Mouse (Mus musculus): Measurements from ENCODE around the gene Slamf6. TPM values are rescaled to one million over a fixed set of nuclear protein-coding genes. Genes with fewer than 3 reads are reported as not detected.

Gene Slamf6
- polyA plus RNA-seq (2012; rRNA removed): 0.13 TPM in 1 of 2 replicates, not detected in the other

GRCm38 (mm10) chr1:171917305-171918039 is at the start of gene Slamf6:
TSS of gene Slamf6 (plus strand) at chr1:171917515.

GRCm38 (mm10) chr1:171895364-171895763 is 22.0 kb upstream of the Slamf6 start, which contains the start of gene Gm10521:
TSS of gene Gm10521 (plus strand) at chr1:171895664.

Other genes with a start within 250 kb of the Slamf6 start
- gene Cd48, start 235.5 kb upstream of the Slamf6 start, polyA plus RNA-seq (2012; rRNA removed): 2.7 and 4.0 TPM in 2 replicates
- gene Slamf1, start 150.4 kb upstream of the Slamf6 start, polyA plus RNA-seq (2012; rRNA removed): 0.07 TPM in 1 of 2 replicates, not detected in the other
- gene Cd84, start 77.8 kb upstream of the Slamf6 start, polyA plus RNA-seq (2012; rRNA removed): 0.77 and 1.1 TPM in 2 replicates
- gene Gm10521, start 21.9 kb upstream of the Slamf6 start, polyA plus RNA-seq (2012; rRNA removed): 0.31 and 0.79 TPM in 2 replicates
- 13.3 and 18.3 TPM in 2 replicates for gene Vangl2, start 110.9 kb downstream of the Slamf6 start, polyA plus RNA-seq (2012; rRNA removed)
- gene Nhlh1, start 140.1 kb downstream of the Slamf6 start, polyA plus RNA-seq (2012; rRNA removed): not detected in 2 replicates
- 23.4 and 26.6 TPM in 2 replicates for gene Copa, start 165.0 kb downstream of the Slamf6 start, polyA plus RNA-seq (2012; rRNA removed)
- 112 and 126 TPM in 2 replicates for gene Ncstn, start 165.3 kb downstream of the Slamf6 start, polyA plus RNA-seq (2012; rRNA removed)
- gene Pex19, start 209.2 kb downstream of the Slamf6 start, polyA plus RNA-seq (2012; rRNA removed): 82.2 and 100.0 TPM in 2 replicates
- 91.8 and 97.8 TPM in 2 replicates for gene Dcaf8, start 230.6 kb downstream of the Slamf6 start, polyA plus RNA-seq (2012; rRNA removed)